Mouse (Mus musculus) stomach, postnatal 0 days (tissue): Measurements from ENCODE around the gene Rgs5.

Source experiments
- CTCF ChIP-seq: IDR thresholded peaks from 2 replicates; pipeline ENCODE4 v1.5.1; 2016; ENCODE audit warnings: antibody characterized with exemption, low read depth, mild to moderate bottlenecking, moderate library complexity
- EP300 ChIP-seq: optimal IDR thresholded peaks from 2 replicates; pipeline ENCODE3; 2016; ENCODE audit warnings: antibody characterized with exemption

DNA sequence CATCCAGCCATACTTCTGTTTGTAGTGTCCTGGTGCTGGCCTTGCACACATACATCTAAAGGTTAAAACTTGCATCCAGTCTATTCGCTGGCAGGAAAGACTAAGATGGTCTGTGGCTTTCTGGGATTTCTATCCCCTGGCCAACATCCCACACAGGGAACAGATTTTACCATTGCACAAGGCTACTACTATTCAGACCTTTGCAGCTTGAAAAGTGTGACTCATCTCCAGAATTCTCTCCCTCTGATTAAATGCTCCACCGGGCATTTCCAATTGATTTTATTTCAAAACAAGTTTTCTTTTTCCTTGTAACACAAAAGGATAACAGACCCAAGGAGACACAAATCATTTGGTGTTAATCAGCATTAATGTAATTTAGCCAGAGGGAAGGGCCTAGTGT, 16.5 kb downstream of the Rgs5 start:
- no peak for TF ChIP-seq CTCF
- no peak for TF ChIP-seq EP300
